Mouse (Mus musculus): ENCODE results near the gene Plekhb1. TPM values are rescaled to one million over a fixed set of nuclear protein-coding genes. Genes with fewer than 3 reads are reported as not detected.

The Plekhb1 gene
- total and polyA plus RNA-seq, 3 experiments, result 0.12 to 0.40 TPM; not detected in 1

DNA sequence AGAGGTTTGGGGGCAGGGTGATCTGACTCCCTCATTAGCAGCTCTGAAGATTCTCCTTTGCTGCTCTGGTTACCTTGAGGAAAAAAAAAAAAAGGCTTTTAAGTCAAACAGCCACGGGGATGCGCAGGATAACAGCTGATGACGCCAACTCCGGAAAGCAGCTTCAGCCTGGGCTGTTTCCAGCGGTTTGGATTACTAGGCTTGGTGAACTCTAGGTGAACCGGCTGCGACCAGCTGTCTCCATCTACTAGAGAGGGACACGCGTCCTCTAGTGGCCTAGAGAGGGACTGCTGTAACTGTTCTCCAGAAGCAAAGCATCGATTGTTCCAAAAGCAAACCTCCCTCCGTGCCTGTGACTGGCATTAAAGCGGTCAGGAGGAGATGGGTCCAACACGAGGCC is 976 bp upstream of the Plekhb1 start (continued):
- TF ChIP-seq POLR2A (IDR thresholded peaks at IDR 0.05; ENCODE audit: control insufficient read depth in 1 of 2, insufficient read depth in 1 of 2, low read depth in 1 of 2, low read length in 2 of 2, poor library complexity in 1 of 2) (no peak), KAT2A (conservative IDR thresholded peaks at IDR 0.05; ENCODE audit: low read depth, low read length) (no peak), ZNF384 (IDR thresholded peaks at IDR 0.05; ENCODE audit: low read depth, low read length) (peak; percentile 79), BHLHE40 (IDR thresholded peaks at IDR 0.05; ENCODE audit: borderline replicate concordance, low read depth, low read length) (0 out of 2 replicates have a peak, but pooled peaks have one; percentile 5), RAD21 (IDR thresholded peaks at IDR 0.05; ENCODE audit: low read depth, low read length) (peak; percentile 81), MAFK (IDR thresholded peaks at IDR 0.05; ENCODE audit: borderline replicate concordance, low read depth, low read length) (no peak), MAX (IDR thresholded peaks at IDR 0.05; ENCODE audit: low read length) (no peak), MYC (IDR thresholded peaks at IDR 0.05; ENCODE audit: low read depth, low read length) (peak; percentile 54; the same call in 1 of the 2 replicates), JUND (IDR thresholded peaks at IDR 0.05; ENCODE audit: low read depth, low read length) (no peak), MEF2A (IDR thresholded peaks at IDR 0.05; ENCODE audit: extremely low read depth, insufficient replicate concordance, low read depth, low read length, poor library complexity, severe bottlenecking) (no peak), TBP (IDR thresholded peaks at IDR 0.05; ENCODE audit: low read depth, low read length) (no peak), POLR2AphosphoS5 (IDR thresholded peaks at IDR 0.05; ENCODE audit: borderline replicate concordance, low read depth, low read length) (no peak), POLR2AphosphoS2 (IDR thresholded peaks at IDR 0.05; ENCODE audit: low read length) (no peak), RCOR1 (IDR thresholded peaks at IDR 0.05; ENCODE audit: low read depth, low read length) (0 out of 2 replicates have a peak, but pooled peaks have one; percentile 42), CTCF (IDR thresholded peaks at IDR 0.05 in 2 of 3, conservative IDR thresholded peaks at IDR 0.05 in 1 of 3; ENCODE audit: control insufficient read depth in 1 of 3, insufficient read depth in 1 of 3, low read depth in 2 of 3, low read length in 3 of 3, poor library complexity in 1 of 3, severe bottlenecking in 1 of 3) (peak; percentile 88 to 100 (median 97)), SMC3 (IDR thresholded peaks at IDR 0.05; ENCODE audit: low read depth, low read length) (peak; percentile 96), EP300 (IDR thresholded peaks at IDR 0.05; ENCODE audit: low read depth in 1 of 2, low read length in 2 of 2) (peak in 1 of 2 experiments; percentile 23; a peak in 1 of 4 replicates), ZC3H11A (IDR thresholded peaks at IDR 0.05; ENCODE audit: low read depth, low read length) (peak; percentile 80), USF1 (IDR thresholded peaks at IDR 0.05; ENCODE audit: low read depth, low read length) (no peak), HCFC1 (IDR thresholded peaks at IDR 0.05; ENCODE audit: low read depth, low read length) (no peak)

DNA sequence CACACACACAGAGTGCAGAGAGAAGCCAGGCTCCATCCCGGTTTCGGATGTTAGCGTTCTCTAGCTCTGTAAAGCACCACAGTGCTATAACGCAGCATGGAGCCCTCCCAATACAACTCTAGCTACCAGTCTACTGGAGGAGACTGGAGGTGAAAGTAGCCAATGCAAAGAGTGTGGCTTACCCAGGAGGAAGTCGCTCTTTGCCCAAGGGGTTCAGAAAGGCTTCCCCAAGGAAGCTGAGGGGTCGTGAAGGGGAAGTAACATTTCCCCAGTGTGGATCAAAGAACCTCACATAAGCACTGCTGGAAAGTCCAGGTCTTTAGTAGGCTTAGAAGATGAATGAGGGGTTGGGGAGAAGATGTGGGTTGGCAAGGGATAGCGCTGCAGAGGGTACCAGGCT is 950 bp downstream of the Plekhb1 start:
- no peaks in the 10 kb centered on the region for H3K9me3 ChIP-seq (replicated peaks; ENCODE audit: insufficient read depth, low read length)
- no peak overlapping the region for H3K27ac ChIP-seq (ENCODE audit: control insufficient read depth, low read depth, low read length)
- H3K9ac ChIP-seq (ENCODE audit: control insufficient read depth, low read depth, low read length, poor library complexity, severe bottlenecking), result no peak overlapping the region
- TF ChIP-seq GABPA (IDR thresholded peaks at IDR 0.05; ENCODE audit: low read depth, low read length) (no peak), ZC3H11A (IDR thresholded peaks at IDR 0.05; ENCODE audit: low read depth, low read length) (no peak), ZKSCAN1 (IDR thresholded peaks at IDR 0.05; ENCODE audit: low read depth, low read length) (no peak), MAX (IDR thresholded peaks at IDR 0.05; ENCODE audit: low read length) (no peak), SMC3 (IDR thresholded peaks at IDR 0.05; ENCODE audit: low read depth, low read length) (no peak), POLR2AphosphoS2 (IDR thresholded peaks at IDR 0.05; ENCODE audit: low read length) (no peak), CTCF (IDR thresholded peaks at IDR 0.05 in 2 of 3, conservative IDR thresholded peaks at IDR 0.05 in 1 of 3; ENCODE audit: control insufficient read depth in 1 of 3, insufficient read depth in 1 of 3, low read depth in 2 of 3, low read length in 3 of 3, poor library complexity in 1 of 3, severe bottlenecking in 1 of 3) (no peak), MXI1 (IDR thresholded peaks at IDR 0.05; ENCODE audit: low read depth, low read length) (no peak), ZMIZ1 (IDR thresholded peaks at IDR 0.05; ENCODE audit: low read depth, low read length) (no peak)
- no peak for DNase-seq (ENCODE audit: low read depth, low spot score)
- no peaks in the 10 kb centered on the region for H3K36me3 ChIP-seq (ENCODE audit: control insufficient read depth in 1 of 2, insufficient read depth in 2 of 2, low read length in 2 of 2)
- no peaks in the 10 kb centered on the region for H3K79me2 ChIP-seq (ENCODE audit: control insufficient read depth, insufficient read depth, low read length, poor library complexity)
- no peaks in the 10 kb centered on the region; a peak in 2 of 4 replicates for H3K27me3 ChIP-seq (ENCODE audit: control insufficient read depth in 1 of 2, insufficient read depth in 2 of 2, low read length in 2 of 2)
- no peak overlapping the region for H3K4me3 ChIP-seq (ENCODE audit: control insufficient read depth in 1 of 2, insufficient read depth in 1 of 2, low read depth in 2 of 2, low read length in 2 of 2)
- peaks cover 0 to 5% of the 10 kb centered on the region in 2 experiments; a peak in 1 of 4 replicates for H3K4me1 ChIP-seq (ENCODE audit: control insufficient read depth in 1 of 2, insufficient read depth in 2 of 2, low read length in 2 of 2)
